Mouse (Mus musculus) cerebellum, adult 11-12 months (tissue): ENCODE measurements at regions not wholly inside any gene's neighbourhood (a gene's known extent, or its start where the extent isn't known, plus 50 kb on each side); places are given as distances from the start of the nearest gene placed in this dataset.
A peak's percentile ranks its signal among the peaks of the same experiment; 100 is the strongest.

Experiments used
- DNase-seq: peaks from one replicate; pipeline ENCODE4 v3.0.0; 2022

DNA sequence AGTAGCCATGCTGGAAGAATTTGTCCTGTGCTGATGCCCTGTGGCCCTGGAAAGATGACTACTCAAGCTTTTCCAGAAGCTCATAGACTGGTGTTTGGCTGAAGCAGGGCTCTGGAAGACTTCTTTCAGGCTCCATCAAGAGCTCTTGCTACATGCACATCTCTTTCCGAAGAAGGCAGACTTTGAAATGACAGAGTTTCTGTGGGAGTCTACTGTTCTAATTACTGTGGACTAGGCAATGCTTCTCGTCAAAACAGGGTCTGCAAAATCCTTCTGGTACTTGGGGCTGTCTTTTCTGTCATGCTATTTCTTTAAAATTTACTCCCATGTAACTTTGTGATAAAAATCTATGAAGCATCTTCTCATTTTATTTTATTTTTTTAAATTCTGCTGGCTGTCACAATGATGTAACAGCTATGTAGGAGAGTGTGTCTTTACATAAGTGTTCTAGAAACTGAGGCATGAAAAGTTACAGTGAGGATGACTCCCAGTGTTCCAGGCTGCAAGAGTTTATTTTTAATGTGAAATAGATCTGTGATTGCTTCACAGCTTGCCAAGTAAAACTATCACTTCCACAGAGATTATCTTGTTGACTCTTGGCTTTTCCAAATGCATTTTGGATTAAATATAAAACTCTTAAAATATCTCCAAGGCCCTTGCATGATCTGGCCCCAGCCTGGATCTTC lies 244.9 kb upstream of the Nmur2 start:
- DNase-seq = no peak

GRCm38 (mm10) chr11:56281201-56281600 lies 240.4 kb upstream of the Nmur2 start:
- DNase-seq = no peak

DNA sequence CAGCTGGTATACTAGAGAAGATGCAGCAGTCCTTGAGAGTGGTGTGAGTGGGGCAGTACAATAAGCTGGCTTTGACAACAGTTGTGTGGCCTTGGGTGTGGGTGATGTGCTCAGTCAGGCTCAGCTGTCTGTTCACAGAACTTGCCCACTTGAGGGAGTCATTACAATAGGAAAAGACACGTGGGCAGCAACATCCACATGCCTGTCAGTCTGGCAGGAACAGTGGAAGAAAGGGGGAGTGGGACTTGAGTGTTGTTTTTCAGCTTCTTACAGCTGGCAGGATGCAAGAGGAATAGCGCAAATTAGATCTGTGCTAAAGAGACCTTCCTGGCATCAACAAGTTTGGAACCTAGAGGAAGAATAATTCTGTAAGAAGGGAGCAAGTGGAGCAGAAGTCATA lies 239.4 kb upstream of the Nmur2 start:
- DNase-seq = no peak

- DNase-seq = no peak
These were observed 229.2 kb upstream of the Nmur2 start for GRCm38 (mm10) chr11:56269915-56270493.

- no peak for DNase-seq
These were observed 221.9 kb upstream of the Nmur2 start for GRCm38 (mm10) chr11:56262726-56263125.

GRCm38 (mm10) chr11:56256356-56256755 lies 215.5 kb upstream of the Nmur2 start:
- no peak for DNase-seq

- DNase-seq = no peak
These were observed 213.6 kb upstream of the Nmur2 start for GRCm38 (mm10) chr11:56254437-56254836.

- no peak for DNase-seq
These were observed 206.6 kb upstream of the Nmur2 start for GRCm38 (mm10) chr11:56247333-56247823.

GRCm38 (mm10) chr11:56246549-56247332 lies 205.9 kb upstream of the Nmur2 start:
- DNase-seq = no peak

DNA sequence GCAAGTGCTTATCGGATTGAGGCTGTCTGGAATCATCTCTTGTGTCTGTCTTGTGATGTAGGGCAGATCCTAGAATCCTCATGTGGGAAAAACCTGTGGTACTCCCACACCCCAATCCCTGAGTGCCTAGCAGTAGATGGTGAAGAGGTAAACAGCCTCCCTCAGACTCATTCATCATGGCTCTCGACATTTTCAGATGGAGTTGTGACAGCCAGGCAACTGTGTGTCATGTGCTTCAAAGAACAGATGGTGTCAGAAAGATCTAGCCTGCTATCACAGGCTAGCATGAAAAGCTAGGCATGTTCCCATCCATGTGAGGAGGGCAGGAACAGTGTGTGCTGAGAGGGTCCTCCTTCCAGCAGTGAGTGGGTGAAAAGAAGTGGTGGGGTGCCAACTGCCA lies 204.1 kb upstream of the Nmur2 start:
- DNase-seq = no peak

DNA sequence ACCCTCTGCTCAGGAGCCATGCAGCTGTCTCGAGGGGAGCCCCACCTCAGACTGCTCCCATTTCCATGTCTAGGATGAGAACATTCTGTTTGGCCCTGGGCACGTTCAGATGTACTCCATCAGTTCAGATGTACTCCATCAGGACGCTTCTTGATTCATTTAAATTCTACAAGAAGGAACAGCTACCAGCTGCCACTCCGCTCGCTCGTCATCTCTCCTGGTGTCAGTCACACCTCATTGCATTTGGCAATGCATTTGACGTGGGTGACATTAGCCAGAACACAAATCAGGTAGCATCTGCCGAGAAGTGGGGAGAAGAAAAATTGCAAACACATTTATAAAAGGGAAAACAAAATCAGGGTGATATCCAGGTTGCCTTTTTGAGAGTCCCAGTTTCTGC lies 202.6 kb upstream of the Nmur2 start:
- no peak for DNase-seq

DNA sequence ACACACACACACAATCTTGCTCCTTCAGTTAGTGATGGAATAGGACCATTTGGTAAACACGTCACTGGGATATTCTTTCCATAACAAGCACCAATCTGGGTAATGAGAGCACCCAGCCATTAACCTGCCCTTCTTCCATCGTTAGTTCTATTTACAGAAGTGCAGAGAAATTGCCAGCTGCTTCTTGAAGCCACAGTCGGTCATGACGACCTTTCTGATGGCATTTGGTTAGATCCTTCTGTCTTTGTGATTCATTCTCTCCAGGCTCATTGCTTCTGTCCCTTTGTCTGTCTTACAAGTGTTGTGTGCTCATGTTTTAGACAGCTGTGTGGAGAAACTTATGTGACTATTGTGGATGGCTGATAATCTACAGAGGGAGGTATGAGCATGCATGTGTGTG lies 197.9 kb upstream of the Nmur2 start:
- no peak for DNase-seq

- no peak for DNase-seq
These were observed 184.2 kb upstream of the Nmur2 start for GRCm38 (mm10) chr11:56224999-56225398.

DNA sequence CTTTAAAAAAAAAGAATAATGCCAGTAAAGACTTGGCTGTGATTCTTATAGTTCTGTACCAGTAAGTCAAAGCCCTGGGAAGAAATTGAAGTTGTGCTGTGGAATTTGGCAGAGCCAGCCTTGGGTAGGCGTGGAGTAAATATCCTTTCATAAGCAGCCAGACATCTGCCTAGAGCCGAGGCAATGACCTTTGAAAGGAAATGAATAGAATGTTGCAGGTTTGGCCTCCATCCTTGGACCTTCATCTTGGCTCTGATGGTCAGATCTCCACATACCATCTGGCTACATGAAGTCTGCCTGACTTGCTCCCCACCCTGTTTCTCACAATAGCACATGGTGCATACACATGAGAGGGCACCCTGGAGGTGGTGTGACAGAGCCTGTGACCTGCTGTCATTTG lies 174.9 kb upstream of the Nmur2 start:
- DNase-seq = no peak

DNA sequence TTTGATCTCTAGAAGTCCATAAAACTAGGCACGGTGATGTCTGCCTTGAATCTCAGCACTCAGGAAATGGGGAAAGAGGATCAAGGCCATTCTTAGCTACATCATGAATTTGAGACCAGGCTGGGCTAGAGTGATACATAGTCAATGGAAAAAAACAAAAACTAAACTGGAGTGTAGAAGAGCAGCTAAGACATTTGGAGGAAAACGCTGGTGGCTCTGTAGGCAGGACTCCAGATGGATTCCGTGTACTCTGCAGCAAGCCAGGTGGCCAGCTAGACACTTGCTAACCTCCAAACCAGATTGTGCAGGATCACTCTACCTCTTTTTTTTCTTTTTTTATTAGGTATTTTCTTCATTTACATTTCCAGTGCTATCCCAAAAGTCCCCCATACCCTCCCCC lies 161.0 kb upstream of the Nmur2 start:
- no peak for DNase-seq

GRCm38 (mm10) chr11:56195316-56195715 lies 154.5 kb upstream of the Nmur2 start:
- DNase-seq = no peak

DNA sequence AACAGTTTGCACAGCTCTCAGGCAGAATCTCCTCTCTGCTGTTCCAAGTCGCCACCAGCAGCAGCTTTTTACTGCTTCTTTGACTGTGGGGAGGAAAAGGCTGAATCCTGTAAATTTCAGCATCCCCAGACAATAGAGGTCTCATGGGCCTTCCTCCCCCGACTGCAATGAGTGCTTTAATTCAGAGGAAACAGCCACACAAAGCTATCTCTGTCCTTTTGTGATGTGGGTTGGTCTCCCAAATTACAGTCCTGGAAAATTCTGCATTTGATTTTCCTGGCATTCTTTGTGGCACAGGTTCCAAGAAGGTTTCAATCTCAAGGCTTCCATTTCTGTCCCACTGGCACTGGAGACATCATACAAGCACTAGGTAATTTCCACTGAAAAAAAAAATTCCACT lies 152.6 kb upstream of the Nmur2 start:
- no peak for DNase-seq

- DNase-seq = no peak
These were observed 133.1 kb upstream of the Nmur2 start for GRCm38 (mm10) chr11:56173895-56174294.

DNA sequence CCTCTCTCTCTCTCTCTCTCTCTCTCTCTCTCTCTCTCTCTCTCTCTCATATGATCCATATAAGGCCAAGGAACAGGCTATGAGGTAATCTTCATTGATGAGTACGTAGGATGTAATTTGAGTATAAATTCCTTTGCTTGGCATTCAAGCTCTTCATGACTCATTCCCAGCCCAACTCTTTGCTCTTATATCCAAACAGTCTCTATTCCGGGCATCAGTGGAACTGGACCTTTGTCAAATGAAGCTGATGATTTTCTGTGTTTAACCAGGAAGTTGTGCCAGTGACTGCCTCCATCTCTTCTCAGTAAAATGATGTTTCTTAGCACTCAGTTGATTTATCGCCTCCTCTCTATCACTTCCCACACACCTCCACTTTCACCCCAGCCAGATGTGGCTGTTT lies 132.4 kb upstream of the Nmur2 start:
- no peak for DNase-seq

- peak; percentile 16 for DNase-seq
These were observed 128.8 kb upstream of the Nmur2 start for GRCm38 (mm10) chr11:56169576-56169975.

DNA sequence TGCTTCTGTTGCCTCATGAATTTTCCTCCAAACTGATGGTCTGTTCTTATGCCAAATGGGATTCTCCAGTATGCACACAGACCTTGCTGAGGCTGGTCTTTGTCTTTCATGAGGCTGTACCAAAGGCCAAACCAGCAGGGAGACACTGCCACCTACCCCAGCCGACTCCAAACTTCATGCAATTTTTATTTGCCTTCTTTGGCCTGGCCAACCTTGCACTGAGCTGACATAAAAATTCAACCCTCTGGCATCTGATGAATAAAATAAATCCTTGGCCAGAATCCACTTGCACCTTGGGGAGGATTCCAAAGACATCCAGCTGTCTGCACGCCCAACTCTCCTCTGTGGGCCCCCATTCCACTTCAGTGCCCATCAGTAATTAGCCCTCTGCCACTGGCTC lies 126.0 kb upstream of the Nmur2 start:
- DNase-seq = no peak

GRCm38 (mm10) chr11:56165759-56166158 lies 124.9 kb upstream of the Nmur2 start:
- no peak for DNase-seq

GRCm38 (mm10) chr11:56160286-56160685 lies 119.5 kb upstream of the Nmur2 start:
- no peak for DNase-seq
